Mouse (Mus musculus) neutrophil, adult 59 days (primary cell): ENCODE measurements around the gene Etd. TPM values are rescaled to one million over a fixed set of nuclear protein-coding genes. Genes with fewer than 3 reads are reported as not detected.

Source experiments
- total RNA-seq, 2 experiments: library from RNA; stranded (reverse); gene quantifications; 1 replicate in 1 of 2; 2 replicates in 1 of 2; pipeline ENCODE4 v1.2.4; 2023

Gene Etd
- total RNA-seq, result not detected

GRCm38 (mm10) chrX:53434618-53435017 lies at the start of gene Etd:
Etd (plus strand) TSS chrX:53434918.

Other genes starting within 250 kb of the Etd start
- gene Plac1, start 194.8 kb upstream of the Etd start, total RNA-seq, result not detected
- 1 to 10 TPM; 5.6 to 6.1 TPM for gene Fam122b, start 165.1 kb upstream of the Etd start, total RNA-seq
- gene Fam122c, start 161.5 kb upstream of the Etd start, total RNA-seq, result not detected
- 10 to 100 TPM; 21.6 to 22.0 TPM for gene Mospd1, start 64.4 kb upstream of the Etd start, total RNA-seq
- not detected for gene Rtl8c, start 173.1 kb downstream of the Etd start, total RNA-seq
- not detected for gene Gm14597, start 174.1 kb downstream of the Etd start, total RNA-seq
- 10 to 100 TPM in 1 of 2 experiments, 1 to 10 TPM in 1; 8.4 to 11.0 TPM for gene Rtl8a, start 208.8 kb downstream of the Etd start, total RNA-seq
- 10 to 100 TPM in 1 of 2 experiments, 1 to 10 TPM in 1; 8.2 to 13.0 TPM for gene Rtl8b, start 235.5 kb downstream of the Etd start, total RNA-seq